Mouse (Mus musculus): ENCODE results near the gene P2rx6.
"Not testable (repeated sequence)": the region's sequence is repeated elsewhere in the genome, so short reads cannot be mapped to it uniquely, and the experiment has no call there.

Gene P2rx6

DNA sequence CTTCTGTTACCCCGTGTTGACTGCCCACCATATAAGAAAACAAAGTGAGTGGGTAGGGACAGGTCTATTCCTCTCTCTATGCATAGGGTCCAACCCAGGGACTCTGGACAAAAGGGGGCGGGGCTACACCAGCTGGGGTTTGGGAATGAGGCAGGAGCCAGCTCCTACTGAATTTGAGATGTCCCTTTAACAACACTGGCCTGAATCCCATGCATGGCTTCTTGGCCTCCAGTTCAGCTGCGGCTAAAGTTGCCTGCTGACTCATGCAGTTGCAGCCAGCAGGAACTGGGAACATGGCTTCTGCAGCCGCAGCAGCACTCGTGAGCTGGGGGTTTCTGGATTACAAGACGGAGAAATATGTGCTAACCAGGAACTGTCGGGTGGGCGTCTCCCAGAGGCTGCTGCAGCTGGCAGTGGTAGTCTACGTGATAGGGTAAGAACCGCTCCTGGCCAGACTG, at the start of gene P2rx6:
Gene P2rx6, plus strand, starts transcription at position 135 of the 458 bp plus-strand sequence.
- no peak for DNase-seq (ENCODE audit: low read depth, low spot score)

DNA sequence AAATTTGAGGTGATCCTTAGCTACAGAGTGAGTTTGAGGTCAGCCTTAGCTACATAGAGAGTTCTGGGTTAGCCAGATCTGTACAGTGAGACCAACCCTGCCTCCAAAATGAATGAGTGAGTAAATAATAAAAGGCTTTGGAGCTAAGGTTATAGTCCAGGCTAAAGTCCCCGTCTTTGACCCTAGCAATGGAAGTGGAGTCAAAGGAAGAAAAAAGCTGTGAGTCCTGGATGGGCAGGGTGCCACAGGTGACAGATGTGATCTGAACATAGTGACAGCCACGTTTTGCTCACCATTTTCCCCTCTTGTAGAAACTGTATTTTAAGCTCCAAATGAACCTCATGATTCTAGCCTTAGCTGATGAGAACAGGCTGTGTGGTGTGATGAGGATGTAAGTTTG, 42.8 kb upstream of the P2rx6 start:
- no peak for DNase-seq (ENCODE audit: low read depth, low spot score)

DNA sequence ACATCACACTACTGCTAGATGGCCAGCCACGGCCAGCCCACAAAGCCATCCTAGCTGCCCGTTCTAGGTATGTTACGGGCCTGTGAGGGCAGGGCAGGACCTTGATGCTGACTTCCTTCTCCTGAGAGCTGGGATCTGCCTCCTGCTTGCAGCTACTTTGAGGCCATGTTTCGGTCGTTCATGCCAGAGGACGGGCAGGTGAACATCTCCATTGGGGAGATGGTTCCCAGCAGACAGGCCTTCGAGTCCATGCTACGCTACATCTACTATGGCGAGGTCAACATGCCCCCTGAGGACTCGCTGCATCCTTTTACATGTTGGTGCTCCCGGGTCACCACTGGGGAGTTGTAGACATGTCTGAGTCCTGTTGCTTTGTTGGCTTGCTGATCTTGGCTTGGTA, 37.5 kb upstream of the P2rx6 start:
- no peak for DNase-seq (ENCODE audit: low read depth, low spot score)

DNA sequence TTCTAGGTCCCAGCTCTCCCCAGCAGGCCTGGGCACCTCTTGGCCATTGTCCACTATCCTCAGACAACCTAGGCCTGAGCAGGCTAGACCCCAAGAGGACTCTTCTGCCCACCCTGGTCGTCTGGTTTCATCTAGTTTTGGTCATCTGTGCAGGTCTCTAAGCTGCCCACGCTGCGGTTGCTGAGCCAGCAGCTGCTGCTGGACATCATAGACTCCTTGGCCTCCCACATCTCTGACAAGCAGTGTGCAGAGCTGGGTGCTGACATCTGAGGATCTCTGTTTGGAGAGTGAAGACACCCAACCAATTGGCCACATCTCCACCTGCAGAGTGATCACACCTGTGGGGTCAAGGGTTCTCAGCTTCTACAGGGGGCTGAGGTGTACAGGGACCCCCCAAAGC, 36.2 kb upstream of the P2rx6 start:
- no peak for DNase-seq (ENCODE audit: low read depth, low spot score)

DNA sequence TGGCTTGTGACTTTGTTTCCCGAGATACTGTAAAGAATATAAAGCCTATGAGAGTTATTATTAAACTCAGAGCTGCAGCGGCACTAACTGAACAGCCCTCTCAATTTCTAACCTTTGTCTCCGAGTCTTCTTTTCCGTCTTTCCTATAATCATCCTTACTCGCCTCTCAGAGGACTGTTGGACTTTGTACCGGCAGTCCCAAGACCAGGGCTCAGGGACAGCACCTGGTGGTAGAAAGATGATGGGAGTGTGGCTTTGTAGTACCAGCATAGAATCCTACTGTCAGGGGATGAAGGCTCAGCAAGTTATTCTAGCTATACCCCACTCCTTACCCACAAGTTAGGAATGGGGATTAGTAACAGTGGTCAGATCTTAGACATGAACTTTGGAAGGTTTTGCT, 35.5 kb upstream of the P2rx6 start:
- no peak for DNase-seq (ENCODE audit: low read depth, low spot score)

DNA sequence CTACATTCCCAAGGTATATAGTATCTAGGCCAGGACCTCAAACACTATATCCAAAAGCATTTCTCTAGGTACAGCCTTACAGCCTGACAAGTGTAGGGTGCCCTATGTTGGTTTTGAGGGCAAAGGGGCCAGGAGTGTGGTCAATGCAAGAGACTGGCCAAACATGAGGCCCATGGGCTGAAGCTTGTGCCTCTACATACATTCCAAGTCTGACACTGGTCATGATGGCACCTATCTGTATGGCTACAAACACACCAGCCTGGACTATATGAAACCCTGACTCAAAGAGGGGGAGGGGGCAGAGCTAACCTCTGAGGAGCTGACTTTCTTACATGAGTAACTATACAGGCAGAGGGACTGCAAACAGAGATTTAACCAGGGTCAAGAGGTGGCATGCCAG, 34.1 kb upstream of the P2rx6 start:
- no peak for DNase-seq (ENCODE audit: low read depth, low spot score)

DNA sequence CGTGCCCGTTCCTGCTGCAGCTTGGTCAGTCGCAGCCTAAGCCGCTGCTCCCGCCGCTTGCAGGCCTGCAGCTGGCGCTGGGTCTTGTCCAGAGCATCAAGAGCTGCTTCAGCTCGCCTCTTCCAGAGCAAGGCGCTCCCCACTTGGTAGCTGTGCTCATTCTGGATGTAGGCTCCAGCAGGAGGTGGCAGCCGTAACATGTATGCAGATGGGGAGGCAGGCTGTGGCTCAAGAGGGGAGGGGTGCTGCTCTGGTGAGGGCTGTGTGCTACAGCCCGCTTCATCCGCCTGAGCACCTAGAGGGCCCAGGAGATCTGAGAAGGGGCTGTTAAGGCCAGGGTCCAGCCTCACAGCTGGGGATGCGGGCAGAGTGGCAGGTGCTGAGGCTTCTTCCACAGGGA, 33.4 kb upstream of the P2rx6 start:
- DNase-seq (ENCODE audit: low read depth, low spot score): no peak

DNA sequence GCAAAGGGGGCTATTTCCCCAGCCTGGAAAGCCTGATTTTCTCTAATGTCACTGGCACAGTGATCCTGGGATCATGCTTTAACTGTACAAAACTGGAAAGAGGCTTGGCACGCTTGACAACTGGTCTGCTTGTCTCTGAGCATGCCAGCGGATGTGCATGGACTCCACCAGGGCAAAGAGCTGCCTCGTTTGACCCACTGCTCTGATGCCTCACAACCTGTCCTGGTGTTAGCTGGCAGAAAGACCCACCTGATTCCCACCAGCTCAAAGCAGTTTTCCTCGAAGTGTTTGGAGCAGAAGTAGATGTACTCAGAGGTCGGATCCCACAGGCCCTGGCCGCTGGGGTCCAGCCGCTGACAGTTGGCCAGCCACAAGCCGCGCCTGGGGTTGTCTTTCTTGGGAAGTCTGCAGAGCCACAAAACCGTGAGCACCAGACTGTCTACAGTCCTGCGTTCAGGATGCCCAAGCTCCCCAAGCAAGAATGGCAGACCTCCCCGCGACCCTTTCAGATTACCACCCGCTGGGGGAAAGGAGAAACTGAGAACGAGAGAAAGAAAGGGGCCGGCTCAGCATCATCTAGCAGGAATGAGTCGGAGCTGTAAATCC, 31.6 kb upstream of the P2rx6 start:
- DNase-seq (ENCODE audit: low read depth, low spot score): no peak

DNA sequence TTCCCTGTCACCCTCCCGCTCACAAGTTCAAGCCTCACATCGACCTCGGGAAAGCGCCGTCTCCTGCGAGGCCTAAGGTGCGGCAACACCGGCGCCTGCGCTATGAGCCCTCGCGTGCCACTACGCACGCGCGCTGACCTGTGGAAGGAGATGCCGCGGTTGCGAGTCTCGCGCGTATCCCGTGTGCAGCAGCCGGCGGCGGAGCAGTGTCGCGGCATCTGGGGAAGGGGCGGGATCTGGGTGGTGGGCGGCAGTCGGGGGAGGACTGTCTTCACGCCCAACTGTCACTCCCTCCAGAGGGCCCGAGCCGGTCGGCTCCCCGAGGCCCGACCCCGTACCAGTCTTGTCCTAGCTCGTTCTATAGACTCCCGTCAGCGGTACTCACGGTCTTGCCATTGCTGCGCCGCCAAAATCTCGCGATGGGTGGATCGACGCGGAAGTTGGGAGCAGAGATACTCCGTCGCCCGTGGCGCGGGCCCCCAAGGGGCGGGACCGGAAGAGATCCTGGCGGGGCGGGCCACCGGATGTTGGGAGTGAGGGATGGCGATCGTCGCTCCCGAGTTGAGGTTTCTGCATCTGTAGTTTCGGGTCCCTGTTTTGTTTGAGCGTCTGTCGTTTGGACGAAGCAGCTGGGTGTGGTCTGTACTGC, 30.9 kb upstream of the P2rx6 start, which contains the start of gene Thap7:
Gene Thap7, minus strand, starts transcription at position 497 of the 649 bp plus-strand sequence.
- DNase-seq (ENCODE audit: low read depth, low spot score): peak; percentile 98

DNA sequence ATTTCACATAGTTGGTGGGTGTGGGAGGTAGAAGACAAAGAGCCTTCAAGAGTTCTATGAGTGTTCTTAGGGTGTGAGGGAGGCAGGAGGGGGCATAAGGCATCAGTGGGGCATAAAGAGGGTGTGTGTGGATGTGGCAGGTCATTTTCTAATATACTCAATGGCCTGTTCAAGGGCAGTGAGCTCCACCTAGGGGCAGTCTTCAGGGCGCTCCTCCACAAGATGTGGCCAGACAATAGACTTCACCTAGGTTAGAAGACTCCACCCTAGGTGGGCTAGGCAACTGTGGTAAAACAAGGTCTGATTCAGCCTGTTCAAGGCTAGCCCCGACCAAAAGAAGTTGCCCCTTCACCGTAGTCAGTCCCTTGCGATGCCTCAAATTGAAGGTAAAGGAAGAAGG, 29.4 kb upstream of the P2rx6 start:
- DNase-seq (ENCODE audit: low read depth, low spot score): peak; percentile 74

DNA sequence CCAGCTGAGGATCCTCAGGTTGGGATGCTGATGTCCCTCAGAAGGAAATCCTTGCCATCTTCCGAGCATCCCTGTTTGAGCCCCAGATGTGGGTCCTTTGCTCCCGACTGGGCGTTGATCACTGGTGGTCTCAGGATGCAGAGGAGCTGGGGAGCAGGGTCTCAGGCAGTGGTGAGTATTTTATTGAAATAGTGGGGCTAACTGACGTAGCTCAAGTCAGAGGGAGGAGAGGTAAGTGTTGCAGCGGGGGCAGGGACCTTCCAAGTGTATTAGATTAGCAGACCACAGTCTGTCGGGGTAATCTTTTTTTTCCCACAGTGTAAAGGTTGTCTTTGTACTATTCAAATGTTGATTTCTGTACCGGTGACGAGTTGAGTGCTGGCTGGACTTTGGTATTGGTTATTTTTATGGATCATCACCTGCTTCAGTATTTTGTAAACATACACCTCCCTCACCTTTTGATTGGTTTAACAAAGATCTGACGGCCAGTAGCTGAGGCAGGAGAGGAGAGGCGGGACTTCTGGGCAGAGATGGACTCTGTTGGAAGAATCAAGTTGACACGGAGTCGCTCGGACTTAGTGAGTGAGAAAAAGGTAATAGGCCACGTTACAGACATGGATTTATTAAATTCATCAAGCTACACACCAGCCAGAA, 28.9 kb upstream of the P2rx6 start:
- DNase-seq (ENCODE audit: low read depth, low spot score): no peak

DNA sequence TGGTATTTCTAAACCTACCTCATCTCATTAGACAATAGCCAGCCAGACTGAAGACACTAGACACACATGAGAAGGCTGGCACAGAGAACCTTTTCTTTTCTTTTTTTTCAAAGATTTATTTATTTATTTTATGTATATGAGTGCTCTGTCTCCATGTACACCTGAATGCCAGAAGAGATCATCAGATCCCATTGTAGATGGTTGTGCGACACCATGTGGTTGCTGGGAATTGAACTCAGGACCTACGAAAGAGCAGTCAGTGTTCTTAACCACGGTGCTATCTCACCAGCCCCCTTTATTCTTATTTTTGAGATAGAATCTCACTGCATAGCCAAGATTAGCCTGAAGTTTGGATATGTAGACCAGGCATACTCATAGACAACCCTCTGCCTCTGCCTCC, 25.1 kb upstream of the P2rx6 start:
- no peak for DNase-seq (ENCODE audit: low read depth, low spot score)

DNA sequence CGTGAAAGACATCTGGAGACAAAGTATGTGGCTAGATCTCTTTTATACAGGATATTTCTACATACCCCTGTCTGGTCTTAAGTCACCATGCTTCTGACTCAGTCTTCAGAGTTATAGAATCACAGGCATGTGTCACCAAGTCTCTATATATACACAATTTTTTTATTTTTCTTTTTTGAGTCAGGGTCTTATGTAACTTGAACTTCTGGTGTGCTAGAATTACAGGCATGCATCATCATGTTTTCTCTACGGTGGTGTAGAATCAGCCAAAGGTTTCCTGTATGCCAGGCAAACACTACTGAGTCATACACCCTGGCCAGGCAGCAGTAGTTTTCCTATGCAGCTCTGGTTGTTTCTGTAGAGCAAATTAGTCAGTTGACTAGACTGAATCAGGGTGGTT, 19.1 kb upstream of the P2rx6 start:
- DNase-seq (ENCODE audit: low read depth, low spot score): no peak

DNA sequence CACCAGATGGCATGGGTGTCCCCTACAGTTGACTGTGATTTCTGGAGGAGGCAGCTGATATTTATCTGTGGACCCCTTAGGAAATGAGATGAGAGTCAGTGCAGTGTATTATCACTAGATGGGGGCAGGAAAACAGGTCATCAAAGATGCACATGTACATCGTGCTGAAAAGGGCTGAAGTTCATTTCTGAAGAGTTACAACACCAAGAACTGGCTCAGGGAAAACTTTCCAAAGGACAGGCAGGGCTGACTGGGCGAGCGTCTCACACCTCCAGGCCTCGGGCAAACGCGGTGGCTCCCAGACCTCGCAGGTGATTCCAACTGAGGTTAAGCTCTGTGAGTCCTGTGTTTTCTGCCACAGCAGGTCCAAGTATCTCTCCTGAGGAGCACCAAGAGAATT, 8.8 kb upstream of the P2rx6 start:
- no peak for DNase-seq (ENCODE audit: low read depth, low spot score)

DNA sequence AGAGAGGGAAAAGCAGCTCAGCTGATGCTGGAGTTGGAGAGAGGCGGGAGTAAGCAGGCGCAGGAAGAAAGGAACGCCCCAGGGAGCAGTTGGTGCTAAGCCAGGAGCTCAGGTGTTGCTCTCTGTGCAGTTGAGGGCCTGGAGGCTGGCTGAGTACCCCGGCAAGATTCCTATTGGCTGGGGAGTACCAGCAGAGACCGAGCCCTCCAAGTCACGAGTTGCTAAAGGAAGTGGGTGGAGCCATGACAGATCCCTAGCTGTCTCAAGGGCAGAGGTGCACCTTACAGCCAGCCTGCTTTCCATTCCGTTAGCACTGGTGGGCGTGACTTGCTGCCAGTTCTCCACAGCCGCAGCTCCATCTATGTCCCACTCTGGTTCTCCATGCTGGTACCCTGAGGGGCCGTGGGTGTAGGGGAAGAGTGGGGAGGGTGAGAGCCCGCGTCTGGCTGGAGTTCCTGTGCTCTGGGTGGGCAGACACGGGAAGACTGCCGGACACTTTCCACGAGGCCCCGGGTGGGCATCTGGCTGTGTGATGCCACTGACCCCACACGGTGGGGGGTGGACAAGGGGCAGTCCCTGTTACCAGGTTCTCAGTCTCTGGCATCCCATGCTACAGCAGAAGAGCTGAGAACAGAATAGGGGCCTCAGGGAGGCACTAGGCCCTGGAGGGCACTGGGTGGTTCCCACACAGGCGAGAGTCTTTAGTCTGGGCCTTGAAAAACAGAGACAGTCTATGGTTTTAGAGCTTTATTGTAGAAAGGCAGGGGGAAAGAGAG, 7.6 kb upstream of the P2rx6 start:
- peak; percentile 85 for DNase-seq (ENCODE audit: low read depth, low spot score)

DNA sequence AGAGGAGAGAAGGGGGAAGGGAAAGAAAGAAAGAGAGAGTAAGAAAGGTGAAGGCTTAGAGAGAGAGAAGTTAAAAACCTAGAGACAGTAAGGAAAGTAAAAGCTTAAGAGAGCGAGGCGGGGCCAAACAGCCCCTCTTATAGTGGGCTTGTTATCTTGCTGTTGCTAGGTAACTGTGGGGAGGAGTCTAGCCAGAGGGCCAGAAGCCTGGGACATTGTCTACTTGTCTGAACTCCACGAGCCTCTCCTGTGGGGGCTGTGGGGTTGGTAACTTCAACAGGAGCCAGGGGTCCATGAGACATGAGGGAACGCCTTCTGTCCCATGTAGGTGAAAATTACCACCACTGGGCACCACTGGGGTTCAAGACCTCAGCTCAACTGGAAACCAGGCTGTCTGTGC, 7.0 kb upstream of the P2rx6 start:
- DNase-seq (ENCODE audit: low read depth, low spot score): not testable (repeated sequence)

DNA sequence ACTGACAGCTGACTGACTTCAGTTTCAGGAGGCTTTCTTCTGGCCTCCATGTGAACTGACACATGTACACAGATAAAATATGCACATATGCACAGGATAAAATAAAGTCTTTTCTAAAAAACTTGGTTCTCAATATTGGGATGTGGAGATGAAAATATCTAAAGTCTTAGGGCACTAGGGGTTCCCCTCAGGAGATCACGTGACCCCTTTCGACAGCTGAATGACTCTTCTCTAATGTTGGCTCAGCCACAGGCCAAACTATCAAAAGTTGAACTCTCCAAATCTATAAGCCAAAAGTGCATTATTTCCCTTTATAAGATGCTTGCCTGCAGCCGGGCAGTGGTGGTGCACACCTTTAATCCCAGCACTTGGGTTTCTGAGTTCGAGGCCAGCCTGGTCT, 5.5 kb upstream of the P2rx6 start:
- DNase-seq (ENCODE audit: low read depth, low spot score): no peak

DNA sequence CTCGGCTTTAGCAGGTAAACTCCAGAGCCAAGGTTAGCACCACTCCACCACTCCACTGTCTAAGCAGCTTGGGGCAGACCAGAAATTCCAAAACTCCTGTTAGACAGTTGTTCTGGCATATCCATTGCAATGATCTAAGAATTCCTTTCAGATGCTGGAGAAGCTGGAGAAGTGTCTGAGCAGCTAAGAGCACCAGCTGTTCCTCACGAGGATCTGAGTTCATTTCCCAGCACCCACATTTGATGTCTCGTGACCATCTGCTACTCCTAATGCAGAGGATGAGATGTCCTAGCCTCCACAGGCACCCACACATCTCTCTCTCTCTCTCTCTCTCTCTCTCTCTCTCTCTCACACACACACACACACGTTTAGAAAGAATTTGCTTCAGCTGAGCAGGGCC, 4.8 kb upstream of the P2rx6 start:
- no peak for DNase-seq (ENCODE audit: low read depth, low spot score)

DNA sequence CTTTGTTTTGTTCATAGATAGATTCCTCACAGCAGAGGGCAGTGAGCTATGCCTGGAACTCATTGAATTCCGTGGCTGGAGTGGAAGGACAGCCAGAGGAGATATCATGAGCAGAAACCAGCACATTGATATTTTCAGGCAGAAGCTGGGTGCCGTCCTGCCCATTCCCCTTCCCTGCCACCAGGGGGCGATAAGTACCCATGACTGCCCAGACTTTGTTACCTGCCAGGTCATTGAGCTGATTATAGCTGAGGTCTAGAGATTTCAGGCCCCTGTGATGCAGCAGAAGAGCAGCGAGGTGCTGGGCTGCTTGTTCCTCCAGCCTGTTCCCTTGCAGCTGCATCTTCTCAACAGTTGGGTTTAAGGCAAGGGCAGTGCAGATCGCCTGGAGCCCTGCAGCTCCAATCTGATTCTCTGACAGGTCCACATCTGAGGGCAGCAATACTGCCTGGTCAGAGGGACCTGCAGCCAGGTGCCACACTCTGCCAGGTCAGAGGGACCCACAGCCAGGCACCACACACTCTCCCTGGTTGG, 3.7 kb upstream of the P2rx6 start:
- DNase-seq (ENCODE audit: low read depth, low spot score): peak; percentile 70

DNA sequence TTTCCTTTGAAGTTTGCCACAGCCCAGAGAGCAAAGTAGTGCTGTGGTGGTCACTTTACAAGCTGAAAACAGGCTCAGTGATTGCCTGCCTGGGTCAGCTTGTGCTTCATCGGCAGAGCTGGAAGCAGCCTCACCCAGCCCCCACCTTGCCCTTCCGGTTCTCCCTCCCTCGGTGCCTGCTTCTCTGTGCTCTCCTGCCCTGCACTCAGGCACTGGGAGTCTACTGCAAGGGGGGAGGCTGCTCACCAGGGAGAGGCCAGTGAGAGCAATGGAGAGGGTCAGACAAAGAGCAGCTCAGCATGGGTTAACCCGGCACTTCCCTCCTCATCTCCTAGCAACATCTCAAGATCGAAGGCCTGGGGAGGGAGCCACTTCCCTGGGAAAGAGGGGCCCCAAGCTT, 2.9 kb upstream of the P2rx6 start:
- peak; percentile 6 for DNase-seq (ENCODE audit: low read depth, low spot score)

DNA sequence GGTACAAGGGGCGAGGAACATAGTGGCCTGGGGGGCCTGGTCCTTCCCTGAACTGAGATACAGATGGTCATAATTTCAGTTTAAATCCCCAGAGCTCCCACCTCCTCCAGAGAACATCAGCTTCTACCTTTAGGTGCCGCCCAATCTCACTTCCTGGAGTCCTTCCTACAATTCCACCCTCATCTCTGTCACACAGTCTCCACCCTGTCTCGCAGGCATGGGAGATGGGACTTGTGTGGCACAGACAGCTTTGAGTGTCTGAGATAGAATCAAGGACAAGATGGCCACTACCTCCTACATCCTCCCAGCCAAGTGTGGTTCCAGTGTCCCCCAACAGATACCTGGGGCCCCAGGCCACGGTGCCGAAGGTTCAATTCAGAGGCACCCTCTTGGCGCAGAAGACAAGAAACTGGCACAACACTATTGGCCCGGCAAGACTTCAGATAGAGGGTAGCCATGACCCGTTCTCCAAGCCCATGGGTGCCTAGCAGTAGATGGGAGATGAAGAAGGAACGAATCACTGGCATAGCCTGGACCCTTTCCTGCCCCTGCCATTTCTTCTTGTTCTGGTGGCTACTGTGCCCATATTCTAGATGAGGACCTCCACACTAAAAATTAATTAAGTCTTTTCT, 2.2 kb upstream of the P2rx6 start:
- DNase-seq (ENCODE audit: low read depth, low spot score): no peak
